Mouse (Mus musculus) embryo, embryonic 9.5 days (tissue): ENCODE measurements around the gene Exoc7.
"Not testable (repeated sequence)": the region's sequence is repeated elsewhere in the genome, so short reads cannot be mapped to it uniquely, and the experiment has no call there.

Experiments
- DNase-seq: peaks from one replicate; pipeline ENCODE4 v3.0.0-alpha.2; 2017; ENCODE audit errors: extremely low spot score

Exoc7 gene

DNA sequence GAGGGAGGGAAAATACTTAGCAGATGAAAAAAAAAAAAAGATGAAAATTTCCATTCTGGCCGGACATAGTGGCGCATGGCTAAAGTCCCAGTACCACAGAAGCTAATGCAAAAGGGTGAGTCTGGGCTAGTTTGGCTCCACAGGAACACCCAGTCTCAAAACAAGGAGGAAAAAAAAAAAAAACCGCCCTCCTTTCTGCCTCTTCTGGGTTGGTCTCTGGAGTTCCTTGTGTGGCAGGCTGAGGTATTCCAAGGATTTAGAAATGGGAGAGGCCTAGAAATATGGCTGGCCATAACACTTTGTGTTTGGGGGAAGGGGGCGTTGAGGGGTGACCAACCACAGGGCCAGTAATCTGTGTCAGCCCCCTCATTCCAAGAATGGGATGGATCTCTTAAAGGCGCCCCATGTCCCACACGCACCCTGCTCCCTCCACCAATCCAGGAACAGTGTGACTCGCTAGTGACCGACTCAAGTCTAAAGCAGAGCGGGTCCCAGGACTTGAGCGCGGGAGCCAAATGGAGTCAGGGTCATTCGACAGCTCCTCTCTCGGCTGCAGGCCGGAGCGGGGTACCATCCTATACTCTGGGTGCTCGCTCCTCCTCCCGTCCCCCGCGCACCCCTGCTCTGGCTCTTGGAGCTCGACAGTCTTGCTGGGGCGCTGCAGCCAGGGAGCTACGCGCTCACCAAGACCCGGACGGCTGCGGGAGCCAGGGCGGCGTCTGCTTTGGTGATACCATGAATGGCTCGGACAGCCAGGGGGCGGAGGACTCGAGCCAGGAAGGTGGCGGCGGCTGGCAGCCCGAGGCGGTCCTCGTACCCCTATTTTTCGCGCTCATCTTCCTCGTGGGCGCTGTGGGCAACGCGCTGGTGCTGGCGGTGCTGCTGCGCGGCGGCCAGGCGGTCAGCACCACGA lies 26.0 kb downstream of the Exoc7 start, which contains the start of gene Galr2:
TSS of gene Galr2 (plus strand) at position 189 of the 913 bp plus-strand sequence.
- no peak for DNase-seq

DNA sequence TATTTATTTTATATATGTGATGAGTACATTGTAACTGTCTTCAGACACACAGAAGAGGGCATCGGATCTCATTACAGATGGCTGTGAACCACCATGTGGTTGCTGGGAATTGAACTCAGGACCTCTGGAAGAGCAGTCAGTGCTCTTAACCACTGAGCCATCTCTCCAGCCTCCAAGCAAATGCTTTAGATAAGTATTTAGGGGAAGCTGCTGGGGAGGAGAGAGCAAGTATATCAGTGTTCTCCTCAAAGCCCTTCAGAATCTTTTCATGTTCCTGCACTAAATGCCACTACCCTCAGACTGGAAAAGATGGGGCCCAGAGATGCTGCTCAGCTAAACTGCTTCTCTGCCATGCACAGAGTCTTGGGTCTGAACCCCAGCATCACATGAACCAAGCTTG lies 29.8 kb downstream of the Exoc7 start:
- DNase-seq, result not testable (repeated sequence)

DNA sequence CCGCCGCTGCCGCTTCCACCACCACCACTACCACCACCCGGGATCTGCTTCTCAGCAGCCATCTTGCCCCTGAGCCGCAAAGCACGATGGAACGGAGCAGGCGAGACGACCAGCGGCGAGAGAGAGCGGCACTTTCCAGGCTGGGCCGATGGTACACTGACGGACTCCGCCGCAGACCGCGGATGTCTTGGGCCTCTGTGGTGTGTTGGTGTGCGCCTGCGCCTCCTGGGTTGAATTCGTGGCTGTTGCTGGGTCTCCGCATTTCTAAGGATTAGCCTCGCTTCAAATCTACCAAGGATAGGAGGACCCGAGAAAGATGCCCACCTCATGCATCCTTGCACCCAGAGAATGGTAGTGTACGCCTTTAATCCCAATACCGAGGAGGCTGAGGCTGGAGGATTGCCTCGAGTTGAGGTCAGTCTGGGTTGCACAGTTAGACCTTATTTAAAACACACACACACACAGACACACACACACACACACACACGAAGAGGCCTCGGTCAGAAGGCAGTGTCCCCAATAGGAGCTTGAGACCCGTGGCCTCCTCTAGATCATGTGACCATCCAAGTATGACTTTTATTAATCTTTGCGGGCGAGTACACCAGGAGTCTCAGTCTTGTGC lies 32.9 kb downstream of the Exoc7 start, which contains the start of gene Srp68:
TSS of gene Srp68 (minus strand) at position 173 of the 622 bp plus-strand sequence.
- DNase-seq, result peak; percentile 90

DNA sequence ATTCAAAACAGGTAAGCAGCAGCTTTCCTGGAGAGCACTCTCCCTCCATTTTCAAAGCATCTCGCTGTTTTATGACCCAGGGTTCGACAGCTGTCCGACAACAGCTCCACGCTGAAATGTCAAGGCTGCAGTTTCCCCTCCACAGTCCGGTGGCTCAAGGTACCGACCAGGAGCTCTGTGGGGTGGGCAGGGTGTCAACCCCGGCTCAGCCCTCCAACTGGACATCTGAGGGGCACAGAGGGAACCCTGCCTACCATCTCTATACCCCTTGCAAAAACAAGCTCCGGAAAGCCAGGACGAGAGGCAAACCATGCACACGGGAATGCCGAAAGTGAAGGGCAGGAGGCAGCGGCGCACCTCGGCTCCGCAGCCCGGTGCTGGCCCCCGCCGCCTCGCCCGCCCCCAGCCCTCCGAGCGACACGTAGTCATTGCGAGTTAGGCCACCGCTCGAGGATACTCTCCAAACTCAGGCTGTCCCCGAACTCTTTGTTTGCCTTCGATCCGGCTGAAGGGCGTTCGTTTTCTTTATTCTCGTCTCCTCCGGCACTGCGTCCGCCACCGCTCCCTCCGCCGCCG lies 33.5 kb downstream of the Exoc7 start:
- DNase-seq, result no peak

DNA sequence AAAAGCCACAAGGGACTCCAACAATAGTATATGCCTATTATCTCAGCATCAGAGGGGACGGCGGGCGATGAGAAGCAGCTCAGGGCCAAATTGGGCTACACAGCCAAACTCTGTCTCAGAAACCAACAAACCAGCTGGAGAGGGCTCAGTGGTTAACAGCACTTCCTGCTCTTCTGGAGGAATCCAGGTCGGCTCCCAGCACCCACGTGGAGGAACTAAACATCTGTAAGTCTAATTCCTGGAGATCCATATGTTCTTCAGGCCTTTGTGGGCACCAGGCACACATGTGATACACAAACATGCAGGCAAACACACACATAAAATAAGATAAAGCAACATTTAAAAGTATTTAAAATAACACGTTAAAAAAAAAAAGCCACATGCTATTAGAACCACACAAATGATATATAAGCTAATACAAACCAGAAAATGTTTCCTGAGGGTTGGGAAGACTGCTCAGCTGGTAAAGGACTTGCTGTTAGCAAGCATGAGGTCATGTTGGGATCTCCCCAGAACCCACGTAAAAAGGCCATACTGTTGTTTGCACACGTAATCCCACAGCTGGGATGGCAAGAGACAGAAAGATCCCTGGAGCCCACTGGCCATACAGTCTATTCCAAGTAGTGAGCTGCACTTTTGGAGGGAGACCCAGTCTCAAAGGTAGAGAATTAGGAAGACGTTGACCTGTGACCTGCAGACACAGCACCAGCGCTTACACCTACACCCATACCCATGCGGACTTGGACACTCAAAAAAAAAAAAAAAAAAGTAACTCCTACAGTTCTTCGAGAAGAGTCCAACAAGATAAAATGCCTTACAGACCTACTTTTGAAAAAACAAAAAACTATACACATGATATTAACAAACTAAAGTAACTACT lies 34.2 kb downstream of the Exoc7 start:
- no peak for DNase-seq

DNA sequence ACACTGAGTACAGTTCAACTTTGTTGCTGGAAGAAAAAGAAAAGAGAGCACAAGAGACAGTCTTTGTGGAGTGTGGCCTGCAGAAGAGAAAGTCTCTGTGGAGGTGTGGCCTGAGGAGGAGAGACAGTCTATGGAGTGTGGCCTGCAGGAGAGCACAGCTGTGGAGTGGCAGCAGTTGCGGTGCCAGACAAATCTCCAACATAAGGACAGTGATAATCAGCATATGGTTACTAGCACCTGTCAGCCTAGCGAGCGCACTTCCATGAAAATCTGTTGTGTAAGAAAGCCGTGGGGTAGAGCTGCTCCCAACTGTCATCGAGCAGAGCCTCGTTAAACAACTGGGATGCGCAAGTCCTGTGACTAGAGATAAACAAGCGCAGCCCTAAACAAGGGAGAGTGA lies 37.5 kb downstream of the Exoc7 start:
- DNase-seq, result no peak

DNA sequence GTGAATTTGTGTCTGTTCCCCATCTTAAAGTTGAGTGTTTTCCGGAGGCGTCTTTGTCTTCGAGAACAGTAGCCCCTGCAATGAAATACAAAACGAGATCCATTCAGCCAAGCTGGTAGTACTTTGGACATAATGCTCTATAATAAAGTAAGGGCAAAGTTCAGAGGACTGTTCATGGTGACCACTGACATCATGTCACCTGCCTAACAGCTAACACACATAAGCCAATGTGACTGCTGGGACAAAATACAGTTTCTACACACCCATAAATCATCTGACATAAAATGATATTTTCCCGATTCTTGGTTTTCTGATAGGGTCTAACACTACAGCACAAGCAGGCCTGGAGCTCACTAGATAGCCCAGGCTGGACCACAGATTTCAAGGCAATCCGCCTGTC lies 38.7 kb downstream of the Exoc7 start:
- no peak for DNase-seq

DNA sequence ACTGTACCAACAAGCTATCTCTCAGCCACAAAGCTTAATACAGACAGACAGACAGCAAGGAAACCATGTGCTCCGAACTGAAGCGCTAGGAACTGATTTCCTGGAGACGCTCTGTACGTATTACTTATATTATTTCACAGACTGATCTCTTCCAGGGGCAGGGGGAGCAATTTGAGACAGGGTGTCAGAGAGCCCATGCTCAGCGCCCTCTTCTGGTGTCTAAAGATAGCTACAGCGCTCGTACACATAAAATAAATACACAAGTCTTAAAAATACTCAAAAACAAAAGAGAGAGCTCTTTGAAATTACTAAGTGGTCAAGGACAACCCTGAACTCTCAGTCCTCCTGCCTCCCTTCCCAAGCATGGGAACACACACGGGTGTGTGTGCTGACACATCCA lies 39.4 kb downstream of the Exoc7 start:
- DNase-seq, result no peak

DNA sequence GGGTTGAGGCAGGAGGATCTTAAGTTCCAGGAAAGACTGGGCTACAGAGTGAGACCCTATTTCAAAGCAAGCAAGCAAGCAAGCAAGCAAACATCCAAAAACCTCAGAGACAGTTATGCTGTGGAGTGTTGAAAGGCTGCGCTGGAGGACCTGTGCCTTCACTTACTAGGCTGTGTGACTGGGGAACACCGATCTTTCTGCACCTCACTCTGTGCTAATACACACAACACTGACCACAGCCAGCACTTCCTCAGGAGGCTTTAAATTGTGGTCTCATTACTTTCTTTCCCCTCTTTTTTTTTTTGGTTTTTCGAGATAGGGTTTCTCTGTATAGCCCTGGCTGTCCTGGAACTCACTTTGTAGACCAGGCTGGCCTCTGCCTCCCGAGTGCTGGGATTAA lies 41.2 kb downstream of the Exoc7 start:
- DNase-seq, result no peak

DNA sequence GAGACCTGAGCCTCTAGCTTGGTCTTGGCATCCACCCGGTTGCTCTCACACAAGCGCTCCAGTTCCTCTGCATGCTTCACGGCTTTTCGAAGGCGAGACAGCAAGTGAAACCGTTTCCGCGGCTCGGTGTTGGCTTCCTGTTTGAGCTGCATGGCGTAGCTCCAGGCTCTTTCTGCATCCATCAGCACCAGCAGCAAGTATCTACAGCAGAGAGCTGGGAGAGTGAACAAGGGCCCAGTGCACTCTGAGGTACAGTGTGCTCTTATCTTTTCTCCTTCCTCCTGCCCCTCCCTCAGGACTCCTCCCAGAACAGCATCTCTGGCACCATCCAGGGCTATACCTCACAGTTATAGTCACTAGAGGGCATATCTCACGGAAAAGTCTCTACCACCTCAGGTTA lies 41.7 kb downstream of the Exoc7 start:
- DNase-seq, result no peak

DNA sequence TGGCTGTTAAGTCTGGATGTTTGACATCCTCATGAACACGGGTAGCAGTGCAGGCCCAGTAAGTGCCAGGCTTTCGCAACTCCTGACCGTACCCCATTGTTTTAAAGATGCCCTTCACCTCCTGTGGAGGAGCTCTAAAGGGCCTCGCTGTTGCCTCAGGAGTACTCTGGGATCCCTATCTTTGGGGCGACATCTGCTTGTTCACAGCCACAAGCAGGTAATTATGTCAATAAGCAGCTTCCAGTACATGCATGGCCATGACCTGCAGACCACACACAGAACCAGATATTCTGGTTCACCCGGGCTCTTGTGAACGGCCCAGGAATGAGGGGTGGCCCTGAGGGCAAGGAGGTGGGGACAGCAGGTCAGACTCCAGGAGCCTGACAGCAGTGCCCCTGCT lies 46.8 kb downstream of the Exoc7 start:
- DNase-seq, result no peak

DNA sequence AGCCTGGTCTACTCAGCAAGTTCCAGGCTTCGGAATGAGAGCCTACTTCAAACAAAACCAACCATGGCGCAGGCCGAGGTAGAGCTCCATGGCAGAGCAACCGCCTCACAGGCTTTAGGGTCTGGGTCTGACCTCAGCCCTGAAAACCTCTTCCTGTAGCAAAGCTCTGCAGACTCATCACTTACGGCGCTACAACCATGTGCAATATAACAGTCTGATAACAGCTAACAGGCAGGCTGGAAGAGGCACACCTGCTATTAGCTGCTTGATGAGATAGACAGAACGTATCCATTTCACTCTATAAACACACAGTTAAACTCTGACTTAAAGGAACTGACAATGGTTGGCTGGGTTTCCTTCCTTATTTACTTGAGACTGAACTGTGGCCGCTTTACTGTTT lies 47.6 kb downstream of the Exoc7 start:
- DNase-seq, result no peak

DNA sequence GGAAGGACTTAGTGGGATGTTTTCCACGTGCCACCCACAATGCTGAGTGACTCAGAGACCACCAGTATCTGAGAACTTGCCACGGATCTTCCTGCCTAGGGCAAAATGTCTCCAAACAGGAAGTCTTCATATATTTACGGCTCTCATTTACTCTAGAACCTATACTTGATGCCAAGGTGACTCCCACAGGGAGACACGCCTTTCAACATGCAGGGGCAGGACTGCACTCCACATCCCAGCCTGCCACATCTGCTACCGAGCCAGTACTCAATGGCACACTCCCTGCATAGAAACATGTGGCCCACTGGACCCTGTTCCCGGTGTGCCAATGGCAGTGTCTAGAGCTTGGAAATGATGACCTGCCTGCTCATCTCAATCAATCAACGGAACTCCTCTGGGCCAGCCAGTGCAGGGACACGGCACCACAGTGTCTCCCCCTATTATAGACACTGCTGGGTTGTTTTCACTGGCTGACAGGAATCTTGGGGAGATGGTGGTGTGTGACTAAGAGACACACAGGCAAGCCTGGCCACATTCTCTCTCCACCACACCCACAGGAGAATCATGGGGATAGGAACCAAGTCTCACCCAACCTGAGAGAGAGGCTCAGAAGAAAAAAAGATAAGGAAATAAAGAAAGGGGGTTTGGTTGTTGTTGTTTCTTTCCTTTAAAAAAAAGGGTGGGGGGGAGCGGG lies 50.9 kb downstream of the Exoc7 start:
- no peak for DNase-seq

DNA sequence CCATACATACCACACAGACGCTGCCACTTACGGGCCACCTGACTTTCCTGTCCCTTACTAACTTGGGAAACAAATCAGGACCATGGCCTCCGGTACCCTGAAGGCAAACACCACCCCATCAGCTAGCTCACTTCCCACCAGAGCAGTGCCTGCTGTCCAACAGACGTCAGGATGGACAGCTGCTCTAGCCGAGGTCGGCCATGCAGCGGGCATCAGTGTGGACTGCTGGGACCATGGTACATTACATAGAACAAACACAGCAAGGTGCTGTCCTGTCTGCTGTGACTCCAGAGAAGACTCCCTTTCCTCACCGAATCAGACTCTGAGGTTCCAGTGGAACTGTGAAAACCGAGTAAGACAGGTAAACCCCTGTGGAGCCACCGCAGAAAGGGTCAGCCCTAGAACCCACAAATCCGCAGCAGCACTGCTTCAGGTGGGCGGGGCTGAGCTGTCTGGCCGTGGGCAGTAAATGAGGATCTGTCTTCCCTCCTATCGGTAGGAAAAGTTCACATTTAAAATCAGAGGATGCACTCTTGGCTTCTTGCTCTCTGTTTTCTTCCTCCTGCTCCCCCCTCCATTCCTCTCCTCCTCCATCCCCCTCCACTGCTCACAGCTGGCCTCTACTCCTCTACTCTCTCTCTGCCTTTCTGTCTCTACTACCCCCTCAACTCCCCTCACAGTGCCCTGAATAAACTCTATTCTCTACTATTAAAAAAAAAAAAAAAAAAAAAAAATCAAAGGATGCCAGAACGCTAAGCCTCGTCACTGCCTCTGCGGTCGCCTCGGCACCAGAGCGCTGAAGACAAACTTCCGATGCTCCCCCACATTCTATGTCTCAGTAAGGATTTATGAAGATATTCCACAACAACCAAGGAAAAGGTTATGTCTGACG lies 51.7 kb downstream of the Exoc7 start:
- no peak for DNase-seq

DNA sequence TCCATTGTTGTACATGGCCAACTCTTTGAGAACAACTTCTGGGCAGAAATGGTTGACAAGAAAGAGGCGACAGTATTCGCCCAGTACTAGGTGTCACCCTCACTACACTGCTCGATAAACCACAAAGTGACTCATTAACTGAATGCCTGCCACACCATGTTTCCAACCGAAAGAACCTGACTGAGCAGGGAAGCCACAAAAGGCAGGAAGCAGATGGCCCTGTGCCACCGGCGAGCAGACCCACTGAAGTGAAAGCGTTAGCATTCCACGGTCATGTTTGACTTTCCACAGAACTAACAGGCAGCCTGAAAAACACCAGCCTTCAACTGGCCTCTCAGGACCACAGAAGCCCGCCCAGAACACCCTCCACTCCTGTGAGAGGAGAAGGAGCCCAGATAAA lies 52.4 kb downstream of the Exoc7 start:
- no peak for DNase-seq

DNA sequence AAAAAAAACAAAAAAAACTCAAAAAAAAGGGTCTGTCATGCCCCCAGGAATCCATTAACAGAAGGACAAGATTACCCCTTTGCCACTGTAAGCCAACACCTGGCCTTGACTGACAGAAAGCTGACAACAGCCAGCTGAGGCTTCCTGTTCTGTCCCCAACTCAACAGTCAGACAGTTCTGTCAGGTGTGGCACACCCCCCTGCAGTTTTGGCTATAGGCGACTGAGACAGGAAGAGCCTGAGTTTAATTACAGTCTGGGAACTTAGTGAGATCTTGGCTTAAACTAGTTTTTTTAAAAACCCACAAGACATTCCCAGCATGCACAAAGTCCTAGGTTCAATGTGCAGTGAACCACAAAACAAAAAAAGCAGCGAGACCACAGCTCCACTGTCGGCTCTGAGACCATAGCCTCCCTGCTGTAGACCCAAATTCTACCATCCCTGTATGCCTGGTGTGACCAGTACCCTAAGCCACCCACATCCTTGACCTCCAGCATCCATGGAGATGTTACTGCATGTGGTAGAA lies 53.9 kb downstream of the Exoc7 start:
- no peak for DNase-seq

DNA sequence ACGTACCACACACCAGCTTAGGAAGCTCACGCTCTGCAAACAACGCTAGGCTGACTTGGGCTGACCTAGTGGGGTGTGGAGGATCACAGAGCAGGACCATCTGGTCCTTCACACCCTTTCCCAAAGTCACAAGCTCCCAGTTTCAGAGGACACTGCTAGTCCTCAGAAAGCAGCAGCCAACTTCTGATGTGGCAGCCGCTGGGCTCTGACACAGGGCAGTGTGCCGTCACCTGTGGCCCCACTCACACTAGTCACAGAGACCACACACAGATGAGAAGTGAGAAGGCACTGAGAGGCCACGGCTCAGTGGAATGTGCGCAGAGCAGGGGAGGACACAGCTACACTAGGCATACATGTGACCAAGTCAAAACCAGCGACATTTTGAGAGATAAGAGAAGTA lies 56.1 kb downstream of the Exoc7 start:
- DNase-seq, result no peak

DNA sequence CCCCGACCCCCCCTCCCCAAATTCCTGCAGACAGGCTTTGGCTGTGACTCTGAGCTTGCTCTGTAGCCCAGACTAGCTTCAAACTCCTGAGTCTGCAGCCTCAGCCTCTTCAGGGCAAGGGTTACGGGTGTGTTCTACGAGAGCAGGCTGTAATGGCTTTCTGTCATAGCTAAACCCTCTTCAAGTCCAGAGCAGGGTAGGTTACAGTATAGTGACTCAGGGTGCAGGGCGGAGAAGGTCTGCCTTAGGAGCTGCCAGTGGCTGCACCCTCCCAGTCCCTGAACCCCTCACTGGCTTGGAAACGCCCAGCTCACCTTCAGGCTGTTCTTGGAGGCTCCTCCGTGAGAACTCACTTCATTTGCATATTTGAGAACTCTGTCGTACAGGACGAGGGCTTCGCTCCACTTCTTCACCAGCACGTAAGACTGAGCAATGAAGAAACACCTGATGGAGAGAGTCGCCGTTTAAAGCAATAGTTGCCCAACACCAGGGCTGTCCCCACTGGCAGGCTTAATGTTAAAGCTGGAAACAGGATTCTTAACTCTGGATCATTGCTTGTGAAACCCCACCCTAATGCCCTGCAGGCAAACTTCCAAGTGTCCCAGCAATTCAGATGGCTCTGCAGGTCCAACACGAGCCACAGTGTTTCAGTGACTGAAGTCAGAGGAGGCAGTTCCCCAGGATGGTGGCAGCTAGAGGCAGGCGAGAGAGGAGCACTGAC lies 59.4 kb downstream of the Exoc7 start:
- no peak for DNase-seq

DNA sequence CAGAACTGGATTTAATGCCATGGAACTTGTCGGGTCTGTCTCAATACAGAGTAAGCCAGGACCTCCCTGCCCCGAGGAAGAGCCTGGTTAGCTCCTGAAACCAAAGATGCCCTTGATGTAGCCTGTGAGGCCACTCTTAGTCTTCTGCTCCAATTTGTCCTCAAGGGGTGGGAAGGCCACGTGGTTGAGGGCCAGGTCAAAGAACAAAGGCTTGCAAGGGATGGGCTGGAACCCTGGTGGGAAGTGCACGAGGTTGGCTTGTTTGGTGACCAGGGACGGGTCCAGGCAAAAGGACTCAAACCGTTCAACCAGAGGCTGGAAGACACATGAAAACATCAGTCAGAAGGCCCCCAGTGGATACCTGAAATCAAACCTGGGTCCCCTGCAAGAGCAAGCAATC lies 61.4 kb downstream of the Exoc7 start:
- DNase-seq, result no peak
